Mouse (Mus musculus) limb, embryonic 11.5 days (tissue): ENCODE measurements around the gene Wdr61. TPM values are rescaled to one million over a fixed set of nuclear protein-coding genes. Genes with fewer than 3 reads are reported as not detected.

Experiments used
- ATAC-seq: fragments of 200-750 bp; cut with Nextera tagmentation; 2 replicates; pipeline ENCODE4 v1.8.0; 2017; ENCODE audit warnings: low read depth; ENCODE audit not compliant: insufficient number of reproducible peaks, low FRiP score, low TSS enrichment
- DNase-seq: peaks from one replicate; pipeline ENCODE4 v3.0.0-alpha.2; 2015; ENCODE audit warnings: low spot score
- H3K27ac ChIP-seq: fragments of 300-500 bp; sonication (generic); replicated peaks from 2 replicates; pipeline ENCODE4 v1.5.1; 2014; ENCODE audit warnings: low read depth, mild to moderate bottlenecking, low read length
- H3K27me3 ChIP-seq: fragments of 300-500 bp; sonication (generic); 2 replicates; pipeline ENCODE4 v1.6.1; 2014; ENCODE audit warnings: mild to moderate bottlenecking, low read length, mixed read lengths; ENCODE audit not compliant: control insufficient read depth, insufficient read depth
- H3K36me3 ChIP-seq: fragments of 300-500 bp; sonication (generic); 2 replicates; pipeline ENCODE4 v1.6.1; 2014; ENCODE audit warnings: mild to moderate bottlenecking, low read length, moderate library complexity, mixed read lengths; ENCODE audit not compliant: control insufficient read depth, insufficient read depth
- H3K4me1 ChIP-seq: fragments of 300-500 bp; sonication (generic); 2 replicates; pipeline ENCODE4 v1.6.1; 2014; ENCODE audit warnings: low read length, mixed read lengths; ENCODE audit not compliant: control insufficient read depth, insufficient read depth
- H3K4me2 ChIP-seq: fragments of 300-500 bp; sonication (generic); 2 replicates; pipeline ENCODE4 v1.6.1; 2014; ENCODE audit warnings: low read depth, mild to moderate bottlenecking, moderate library complexity; ENCODE audit not compliant: severe bottlenecking
- H3K4me3 ChIP-seq: fragments of 300-500 bp; sonication (generic); 2 replicates; pipeline ENCODE4 v1.5.1; 2014; ENCODE audit warnings: low read depth, low read length
- H3K9ac ChIP-seq: fragments of 300-500 bp; sonication (generic); 2 replicates; pipeline ENCODE4 v1.6.1; 2014; ENCODE audit warnings: mild to moderate bottlenecking, low read length
- H3K9me3 ChIP-seq: fragments of 300-500 bp; sonication (generic); 2 replicates; pipeline ENCODE4 v1.6.1; 2016; ENCODE audit warnings: low read length; ENCODE audit not compliant: control insufficient read depth
- WGBS: fragments of 180-500 bp; shearing (Covaris S2); extraction: QIAGEN DNeasy Blood & Tissue Kit; methylation state at CpG from one replicate; pipeline ENCODE4 v1.1.7; 2014; 5-methylcytosine and 5-hydroxymethylcytosine counted together
- polyA plus RNA-seq: library from polyadenylated mRNA; unstranded; fragments of >200 nt; fragmentation: Nextera tagmentation; extraction: Ambion mirVana; gene quantifications from 2 replicates; pipeline ENCODE4 v1.2.1, GENCODE M21; 2014

Gene Wdr61
- polyA plus RNA-seq, 1 experiment from 2014 or later: 182 TPM

DNA sequence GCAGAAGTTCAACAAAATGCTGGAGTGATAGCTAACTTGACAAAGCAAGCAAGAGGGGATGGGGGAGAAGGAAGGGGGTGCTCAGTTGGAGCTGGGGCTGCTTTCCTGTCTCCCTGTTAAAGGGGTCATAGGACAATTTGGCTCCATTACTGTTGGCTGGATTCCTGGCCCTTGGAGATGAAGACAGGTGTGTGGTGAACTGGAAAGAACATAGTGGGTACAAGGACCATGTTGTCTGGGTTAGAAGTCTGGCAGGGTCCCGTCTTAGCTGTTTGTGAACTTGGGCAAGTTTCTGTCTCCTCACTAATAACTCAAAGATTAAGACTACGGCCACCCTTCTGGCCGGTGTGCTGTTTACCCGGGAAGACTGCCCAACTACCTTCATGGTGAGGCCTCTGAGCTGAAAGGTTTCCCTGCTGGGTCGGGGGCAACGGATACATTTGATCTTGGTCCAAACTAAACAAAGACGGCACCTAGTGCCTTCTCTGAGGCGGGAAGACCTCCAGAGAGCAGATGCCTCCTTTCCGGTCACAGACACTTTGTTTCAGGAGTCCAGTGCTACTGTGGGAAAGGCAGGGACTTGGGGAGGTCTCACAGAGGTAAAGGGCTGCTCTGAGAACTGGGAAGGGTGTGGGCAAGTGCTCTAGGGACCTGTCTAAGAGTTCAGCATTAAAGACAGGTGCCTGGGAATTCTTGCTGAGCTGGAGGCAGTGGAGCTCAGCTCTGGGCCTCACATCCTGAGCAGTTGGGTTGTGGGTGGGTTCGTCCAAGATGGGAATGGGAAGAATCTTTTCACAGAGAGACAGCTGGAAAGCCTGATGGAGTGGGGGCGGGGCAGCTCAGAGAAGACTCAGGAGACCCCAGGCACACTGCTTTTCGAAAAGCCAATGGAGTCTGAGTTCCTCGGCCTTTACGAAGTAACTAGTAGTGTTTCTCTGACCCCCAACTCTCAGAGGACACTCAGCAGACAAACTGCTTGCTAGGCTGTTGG is 46.8 kb downstream of the Wdr61 start:
- Histone ChIP-seq H3K9ac (no peak overlapping the region), H3K27ac (no peak overlapping the region), H3K27me3 (no peaks in the 10 kb centered on the region), H3K36me3 (no peaks in the 10 kb centered on the region), H3K9me3 (no peaks in the 10 kb centered on the region), H3K4me1 (no peaks in the 10 kb centered on the region), H3K4me2 (no peak overlapping the region), H3K4me3 (no peak overlapping the region)
- ATAC-seq: no peak
- no peak for DNase-seq
- WGBS: 75% methylated on average over 14 of the region's 14 CpGs

GRCm38 (mm10) chr9:54683814-54684605 is 50.3 kb downstream of the Wdr61 start:
- ATAC-seq (no peak), DNase-seq (no peak)
- Histone ChIP-seq H3K9ac (no peak overlapping the region), H3K27me3 (no peaks in the 10 kb centered on the region), H3K4me3 (no peak overlapping the region), H3K4me1 (no peaks in the 10 kb centered on the region), H3K36me3 (no peaks in the 10 kb centered on the region), H3K9me3 (no peaks in the 10 kb centered on the region), H3K4me2 (no peak overlapping the region), H3K27ac (no peak overlapping the region)
- 73% methylated on average over 7 of the region's 7 CpGs for WGBS

- ATAC-seq (no peak), DNase-seq (no peak)
- Histone ChIP-seq H3K9me3 (no peaks in the 10 kb centered on the region), H3K27me3 (no peaks in the 10 kb centered on the region), H3K4me2 (no peak overlapping the region), H3K4me3 (no peak overlapping the region), H3K9ac (no peak overlapping the region), H3K4me1 (no peaks in the 10 kb centered on the region), H3K36me3 (no peaks in the 10 kb centered on the region), H3K27ac (no peak overlapping the region)
- WGBS: 64% methylated on average over 2 of the region's 4 CpGs
Measured at GRCm38 (mm10) chr9:54682846-54683245, 51.5 kb downstream of the Wdr61 start.

DNA sequence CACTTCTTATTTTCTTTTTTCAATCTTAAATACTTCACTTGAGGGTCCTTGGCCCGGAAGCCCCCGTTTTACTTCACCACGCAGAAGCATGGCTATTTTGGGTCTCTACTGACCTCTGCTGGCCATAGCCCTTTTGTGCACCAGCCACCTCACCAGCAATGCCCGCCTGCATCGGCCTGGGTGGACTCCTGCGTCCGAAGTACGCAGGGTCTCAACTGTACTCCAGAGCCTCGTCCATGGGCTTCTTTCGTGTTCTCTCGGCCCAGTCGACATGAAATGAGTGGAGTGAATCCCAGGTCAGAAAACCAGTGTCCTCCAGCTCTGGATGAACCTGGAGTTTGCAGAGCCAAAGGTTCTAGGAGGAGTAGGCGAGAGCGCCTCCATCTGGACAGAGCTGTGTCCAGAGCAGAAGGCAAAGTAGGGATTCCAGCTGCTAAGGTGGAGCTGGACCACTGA is 57.8 kb downstream of the Wdr61 start:
- H3K27me3 ChIP-seq: no peaks in the 10 kb centered on the region
- H3K36me3 ChIP-seq: no peaks in the 10 kb centered on the region
- H3K4me1 ChIP-seq: no peaks in the 10 kb centered on the region
- DNase-seq (peak; percentile 90), ATAC-seq (peak; percentile 73; the same call in 1 of the 2 replicates)
- H3K9me3 ChIP-seq: no peaks in the 10 kb centered on the region
- 2% methylated on average over 14 of the region's 14 CpGs for WGBS
- no peak overlapping the region for H3K27ac ChIP-seq
- peak overlapping the region; percentile 49 for H3K4me2 ChIP-seq
- H3K4me3 ChIP-seq: peak overlapping the region; percentile 16; the same call in 1 of the 2 replicates
- H3K9ac ChIP-seq: peak overlapping the region; percentile 32; the same call in 1 of the 2 replicates

- 91% methylated on average over 13 of the region's 13 CpGs for WGBS
- DNase-seq (no peak), ATAC-seq (no peak)
- Histone ChIP-seq H3K4me1 (no peaks in the 10 kb centered on the region), H3K9me3 (no peaks in the 10 kb centered on the region), H3K27me3 (no peaks in the 10 kb centered on the region), H3K9ac (no peak overlapping the region), H3K36me3 (no peaks in the 10 kb centered on the region), H3K4me3 (no peak overlapping the region), H3K4me2 (no peak overlapping the region), H3K27ac (no peak overlapping the region)
Measured at GRCm38 (mm10) chr9:54673887-54674286, 60.4 kb downstream of the Wdr61 start.

DNA sequence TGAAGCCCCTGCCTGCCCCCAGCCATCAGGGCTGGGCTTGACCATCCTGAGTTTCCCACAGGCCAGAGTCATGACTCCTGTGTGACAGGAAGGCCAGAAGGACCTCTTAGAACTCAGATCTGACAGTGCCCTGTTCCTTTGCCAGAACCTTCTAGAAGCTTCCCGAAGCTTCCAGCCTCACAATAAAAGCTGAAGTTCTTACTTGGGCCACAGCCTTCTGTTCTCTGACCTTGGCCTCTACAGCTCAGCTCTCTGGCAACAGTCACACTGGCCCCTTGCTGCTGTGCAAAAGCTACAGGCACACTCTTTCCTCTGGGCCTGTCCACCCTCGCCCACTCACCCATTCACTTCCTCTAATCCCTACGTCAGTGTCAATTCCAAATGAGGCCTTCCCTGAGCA is 62.4 kb downstream of the Wdr61 start:
- ATAC-seq (no peak), DNase-seq (no peak)
- WGBS: 84% methylated on average over 3 of the region's 3 CpGs

GRCm38 (mm10) chr9:54668455-54668854 is 65.9 kb downstream of the Wdr61 start:
- Histone ChIP-seq H3K4me1 (no peaks in the 10 kb centered on the region), H3K9me3 (no peaks in the 10 kb centered on the region), H3K27ac (no peak overlapping the region), H3K36me3 (no peaks in the 10 kb centered on the region), H3K27me3 (no peaks in the 10 kb centered on the region), H3K4me2 (no peak overlapping the region), H3K9ac (no peak overlapping the region), H3K4me3 (no peak overlapping the region)
- ATAC-seq: no peak
- WGBS: 77% methylated on average over 4 of the region's 4 CpGs
- no peak for DNase-seq

More for the DNA sequence above, 62.4 kb downstream of the Wdr61 start:
- Histone ChIP-seq H3K27ac (no peak overlapping the region), H3K4me3 (no peak overlapping the region), H3K4me2 (no peak overlapping the region), H3K4me1 (no peaks in the 10 kb centered on the region), H3K9me3 (no peaks in the 10 kb centered on the region), H3K36me3 (no peaks in the 10 kb centered on the region), H3K9ac (no peak overlapping the region), H3K27me3 (no peaks in the 10 kb centered on the region)

GRCm38 (mm10) chr9:54666116-54666515 is 68.2 kb downstream of the Wdr61 start:
- Histone ChIP-seq H3K4me1 (no peaks in the 10 kb centered on the region; the same call in 1 of the 2 replicates), H3K4me3 (no peak overlapping the region), H3K27me3 (no peaks in the 10 kb centered on the region), H3K9ac (no peak overlapping the region), H3K36me3 (no peaks in the 10 kb centered on the region), H3K9me3 (no peaks in the 10 kb centered on the region), H3K27ac (no peak overlapping the region), H3K4me2 (no peak overlapping the region)
- DNase-seq (no peak), ATAC-seq (no peak)
- 94% methylated on average over 3 of the region's 3 CpGs for WGBS
